Mouse (Mus musculus): ENCODE data around the gene Arl15. TPM values are rescaled to one million over a fixed set of nuclear protein-coding genes. Genes with fewer than 3 reads are reported as not detected.

The Arl15 gene
- polyA plus RNA-seq, 1 experiment from 2014 or later, result 16.7 TPM

DNA sequence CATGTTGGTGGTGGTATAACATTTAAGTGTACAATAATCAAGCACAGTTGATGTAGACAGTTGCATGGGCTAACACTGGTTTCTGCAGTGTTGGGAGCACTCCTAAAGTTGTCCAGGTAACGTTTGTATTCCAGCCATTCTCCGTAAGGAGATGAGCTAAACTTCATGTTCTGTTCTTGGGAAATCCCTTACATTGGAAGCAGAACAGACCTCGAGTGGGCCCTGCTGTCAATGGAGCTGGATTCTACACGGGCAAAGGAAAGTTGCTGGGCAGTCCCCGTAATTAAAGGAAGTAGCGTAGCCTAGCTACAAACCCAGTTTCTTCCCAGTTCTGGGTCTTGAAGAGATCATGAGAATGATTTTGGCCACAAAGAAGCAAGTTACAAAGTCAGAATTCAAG is 285.4 kb downstream of the Arl15 start:
- 92% methylated on average over 6 of the region's 6 CpGs for WGBS
- Histone ChIP-seq H3K9ac (ENCODE audit: low read length) (no peak overlapping the region), H3K27me3 (ENCODE audit: control insufficient read depth, insufficient read depth, low read length) (no peaks in the 10 kb centered on the region), H3K4me1 (ENCODE audit: control insufficient read depth, insufficient read depth, low read length) (no peaks in the 10 kb centered on the region), H3K27ac (replicated peaks; ENCODE audit: low read depth, low read length) (no peak overlapping the region), H3K36me3 (ENCODE audit: control insufficient read depth, insufficient read depth, low read length) (no peaks in the 10 kb centered on the region), H3K4me3 (ENCODE audit: low read depth, low read length) (no peak overlapping the region), H3K9me3 (ENCODE audit: control insufficient read depth, low read length) (no peaks in the 10 kb centered on the region), H3K4me2 (ENCODE audit: low read depth, severe bottlenecking) (no peak overlapping the region)
- no peak for DNase-seq (ENCODE audit: low spot score)
- ATAC-seq (ENCODE audit: insufficient number of reproducible peaks, low FRiP score, low TSS enrichment, low read depth), result no peak

DNA sequence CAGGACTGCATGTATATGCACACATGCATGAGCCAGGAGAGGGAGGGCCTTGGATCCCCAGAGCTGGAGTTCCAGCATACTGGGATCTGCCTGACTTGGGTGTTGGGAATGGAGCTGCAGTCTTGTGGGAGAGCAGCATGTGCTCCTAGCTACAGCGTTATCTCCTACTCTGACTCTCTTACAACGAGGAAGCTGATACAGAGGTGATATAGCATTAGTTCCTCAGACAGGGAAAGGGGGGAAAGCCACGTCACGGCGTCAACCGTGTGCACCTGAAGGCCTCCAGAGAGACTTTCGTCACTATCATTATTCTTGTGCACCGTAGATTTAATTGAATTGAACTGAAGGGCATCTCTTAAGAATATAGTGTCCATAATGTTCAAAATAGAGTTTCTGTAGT is 286.2 kb downstream of the Arl15 start:
- H3K9me3 ChIP-seq (ENCODE audit: control insufficient read depth, low read length), result no peaks in the 10 kb centered on the region
- DNase-seq (ENCODE audit: low spot score), result no peak
- WGBS, result 91% methylated on average over 8 of the region's 8 CpGs
- no peak overlapping the region for H3K4me2 ChIP-seq (ENCODE audit: low read depth, severe bottlenecking)
- H3K9ac ChIP-seq (ENCODE audit: low read length), result no peak overlapping the region
- H3K27me3 ChIP-seq (ENCODE audit: control insufficient read depth, insufficient read depth, low read length), result no peaks in the 10 kb centered on the region
- H3K4me3 ChIP-seq (ENCODE audit: low read depth, low read length), result no peak overlapping the region
- no peaks in the 10 kb centered on the region for H3K36me3 ChIP-seq (ENCODE audit: control insufficient read depth, insufficient read depth, low read length)
- no peak overlapping the region for H3K27ac ChIP-seq (replicated peaks; ENCODE audit: low read depth, low read length)
- ATAC-seq (ENCODE audit: insufficient number of reproducible peaks, low FRiP score, low TSS enrichment, low read depth), result no peak
- H3K4me1 ChIP-seq (ENCODE audit: control insufficient read depth, insufficient read depth, low read length), result no peaks in the 10 kb centered on the region

DNA sequence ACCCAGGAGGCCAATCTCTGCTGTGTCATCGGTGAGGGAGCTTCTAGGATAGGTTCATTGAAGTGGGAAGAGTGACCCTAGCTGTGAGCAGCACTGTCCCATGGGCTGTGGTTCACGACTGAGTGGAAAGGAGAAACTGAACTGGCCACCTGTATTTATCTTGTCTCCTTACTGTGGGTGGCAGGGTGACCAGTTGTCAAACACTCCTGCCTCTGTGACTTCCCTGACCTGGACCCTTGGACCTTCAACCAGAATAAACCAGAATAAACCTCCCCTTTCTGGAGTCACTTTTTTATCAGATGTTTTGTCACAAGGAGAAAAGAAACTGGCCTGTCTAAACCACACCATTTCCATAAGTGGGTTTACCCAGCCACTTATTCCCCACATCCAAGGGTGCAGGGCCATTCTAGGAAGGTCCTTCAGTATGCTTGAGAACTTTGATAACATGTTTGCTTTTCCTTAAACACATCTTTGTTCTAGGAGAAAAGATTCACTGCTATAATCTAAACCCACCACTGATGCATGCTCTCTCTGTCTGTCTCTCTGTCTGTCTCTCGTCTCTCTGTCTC is 289.3 kb downstream of the Arl15 start:
- ATAC-seq (ENCODE audit: insufficient number of reproducible peaks, low FRiP score, low TSS enrichment, low read depth), result no peak
- 88% methylated on average over 3 of the region's 3 CpGs for WGBS
- no peaks in the 10 kb centered on the region for H3K36me3 ChIP-seq (ENCODE audit: control insufficient read depth, insufficient read depth, low read length)

DNA sequence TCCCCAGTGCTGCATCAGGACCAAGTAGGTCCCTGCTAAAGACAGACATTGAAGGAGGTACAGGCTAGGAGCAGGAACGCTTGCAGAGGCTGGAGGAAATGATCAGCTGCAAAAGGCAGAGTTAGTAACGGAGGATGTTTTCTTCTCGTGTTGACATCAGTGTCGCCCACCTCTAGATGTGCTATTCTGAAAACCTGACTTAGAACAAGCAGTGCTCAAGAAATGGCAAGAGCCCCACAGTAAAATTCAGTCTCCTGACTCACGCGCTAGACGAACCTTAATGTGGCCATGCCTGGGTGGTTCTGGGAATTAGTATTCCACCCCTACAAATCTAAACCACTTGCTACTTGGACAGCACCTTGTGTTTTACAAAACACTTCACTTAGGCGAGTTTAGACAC is 291.1 kb downstream of the Arl15 start:
- H3K36me3 ChIP-seq (ENCODE audit: control insufficient read depth, insufficient read depth, low read length), result 0 out of 2 replicates have a peak, but pooled peaks cover 2% of the 10 kb centered on the region
- no peaks in the 10 kb centered on the region for H3K9me3 ChIP-seq (ENCODE audit: control insufficient read depth, low read length)
- no peak overlapping the region for H3K27ac ChIP-seq (replicated peaks; ENCODE audit: low read depth, low read length)
- WGBS, result 83% methylated on average over 8 of the region's 8 CpGs
- ATAC-seq (ENCODE audit: insufficient number of reproducible peaks, low FRiP score, low TSS enrichment, low read depth) (no peak), DNase-seq (ENCODE audit: low spot score) (no peak)
- H3K4me3 ChIP-seq (ENCODE audit: low read depth, low read length), result no peak overlapping the region
- no peaks in the 10 kb centered on the region for H3K4me1 ChIP-seq (ENCODE audit: control insufficient read depth, insufficient read depth, low read length)
- no peaks in the 10 kb centered on the region for H3K27me3 ChIP-seq (ENCODE audit: control insufficient read depth, insufficient read depth, low read length)
- H3K9ac ChIP-seq (ENCODE audit: low read length), result no peak overlapping the region
- no peak overlapping the region for H3K4me2 ChIP-seq (ENCODE audit: low read depth, severe bottlenecking)

More for the DNA sequence above, 289.3 kb downstream of the Arl15 start:
- Histone ChIP-seq H3K27me3 (ENCODE audit: control insufficient read depth, insufficient read depth, low read length) (no peaks in the 10 kb centered on the region), H3K4me1 (ENCODE audit: control insufficient read depth, insufficient read depth, low read length) (no peaks in the 10 kb centered on the region), H3K4me2 (ENCODE audit: low read depth, severe bottlenecking) (no peak overlapping the region), H3K9me3 (ENCODE audit: control insufficient read depth, low read length) (no peaks in the 10 kb centered on the region), H3K4me3 (ENCODE audit: low read depth, low read length) (no peak overlapping the region), H3K27ac (replicated peaks; ENCODE audit: low read depth, low read length) (no peak overlapping the region), H3K9ac (ENCODE audit: low read length) (no peak overlapping the region)
- no peak for DNase-seq (ENCODE audit: low spot score)

DNA sequence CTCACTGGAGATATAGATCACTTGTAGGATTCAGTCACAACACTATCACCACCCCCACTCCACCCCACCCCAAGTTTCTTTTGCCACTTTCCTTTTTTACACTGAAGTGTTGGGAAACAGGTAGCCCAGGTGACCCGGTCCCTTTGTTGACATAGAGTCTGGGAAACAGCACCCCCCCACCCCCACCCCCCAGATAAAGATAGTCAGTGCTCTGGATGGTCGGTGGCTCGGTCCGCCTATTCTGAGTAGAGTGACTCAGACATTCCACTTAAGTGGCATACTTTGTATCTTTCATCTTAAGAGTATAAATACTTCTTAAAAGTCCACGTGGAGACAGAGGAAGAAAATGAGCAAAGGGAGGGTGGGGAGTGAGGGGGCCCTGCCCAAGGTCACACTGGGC is 292.0 kb downstream of the Arl15 start:
- no peak for DNase-seq (ENCODE audit: low spot score)
- 0 out of 2 replicates have a peak, but pooled peaks cover 2% of the 10 kb centered on the region for H3K36me3 ChIP-seq (ENCODE audit: control insufficient read depth, insufficient read depth, low read length)
- no peak overlapping the region for H3K27ac ChIP-seq (replicated peaks; ENCODE audit: low read depth, low read length)
- H3K9me3 ChIP-seq (ENCODE audit: control insufficient read depth, low read length), result no peaks in the 10 kb centered on the region
- H3K4me1 ChIP-seq (ENCODE audit: control insufficient read depth, insufficient read depth, low read length), result no peaks in the 10 kb centered on the region
- H3K4me2 ChIP-seq (ENCODE audit: low read depth, severe bottlenecking), result no peak overlapping the region
- H3K4me3 ChIP-seq (ENCODE audit: low read depth, low read length), result no peak overlapping the region
- H3K27me3 ChIP-seq (ENCODE audit: control insufficient read depth, insufficient read depth, low read length), result no peaks in the 10 kb centered on the region
- H3K9ac ChIP-seq (ENCODE audit: low read length), result no peak overlapping the region
- ATAC-seq (ENCODE audit: insufficient number of reproducible peaks, low FRiP score, low TSS enrichment, low read depth), result no peak
- 87% methylated on average over 5 of the region's 5 CpGs for WGBS

DNA sequence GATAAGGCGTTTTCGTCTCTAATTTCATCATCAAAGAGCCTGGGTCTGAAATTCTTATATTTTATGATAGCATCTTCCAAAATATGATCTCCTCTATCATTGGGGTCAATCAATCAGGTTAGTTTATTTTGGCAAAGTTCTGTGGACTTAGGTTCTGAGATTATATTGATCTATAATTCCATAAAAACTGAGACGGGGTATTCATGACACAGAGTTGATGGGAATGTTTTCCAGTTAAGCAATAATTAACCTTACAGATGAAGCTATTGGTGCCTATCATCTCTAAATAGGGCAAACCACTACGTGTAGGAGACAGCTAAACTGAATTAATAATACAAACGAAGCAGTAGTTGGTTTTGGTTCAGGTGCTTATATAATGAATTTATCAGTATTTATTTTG is 292.5 kb downstream of the Arl15 start:
- H3K27ac ChIP-seq (replicated peaks; ENCODE audit: low read depth, low read length), result no peak overlapping the region
- 95% methylated on average over 5 of the region's 5 CpGs for WGBS
- ATAC-seq (ENCODE audit: insufficient number of reproducible peaks, low FRiP score, low TSS enrichment, low read depth), result no peak

DNA sequence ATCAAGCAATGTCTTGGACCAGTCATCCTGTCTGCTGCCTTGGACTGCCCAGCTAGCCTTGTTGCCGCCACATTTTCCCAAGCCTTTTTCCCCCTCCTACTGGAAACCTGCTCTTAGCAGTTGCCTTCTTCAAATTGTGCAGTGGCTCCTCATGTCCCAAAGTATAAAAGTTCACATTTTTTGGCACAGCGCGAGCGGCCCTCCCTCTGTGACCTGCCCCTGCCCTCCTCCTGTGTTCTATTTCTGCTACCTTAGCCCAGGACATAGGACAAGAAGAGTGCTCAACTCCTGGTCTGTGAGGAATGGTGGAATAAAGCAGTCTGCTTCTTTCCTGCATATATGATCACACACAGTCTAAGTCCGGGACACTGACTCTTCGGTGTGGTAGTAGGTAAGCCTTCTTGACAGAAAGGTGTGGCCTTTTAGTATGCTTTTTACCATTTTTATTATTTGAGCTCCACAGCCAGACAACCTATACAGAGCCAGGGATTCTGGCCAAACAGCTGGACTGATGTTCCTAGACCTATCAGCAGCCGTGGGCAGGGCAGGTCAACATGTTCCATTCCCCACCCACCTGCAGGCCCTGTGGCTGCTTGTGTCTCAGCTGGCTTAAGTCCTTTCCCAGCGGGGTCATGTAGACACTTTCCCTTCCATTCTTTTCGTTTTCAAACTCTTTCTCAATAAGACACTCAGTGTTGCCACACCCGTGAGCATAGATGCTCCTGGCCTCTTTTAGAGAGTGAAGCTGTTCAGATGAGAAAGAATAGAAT is 293.6 kb downstream of the Arl15 start:
- H3K4me2 ChIP-seq (ENCODE audit: low read depth, severe bottlenecking), result no peak overlapping the region
- WGBS, result 89% methylated on average over 10 of the region's 10 CpGs
- no peaks in the 10 kb centered on the region for H3K27me3 ChIP-seq (ENCODE audit: control insufficient read depth, insufficient read depth, low read length)
- H3K9me3 ChIP-seq (ENCODE audit: control insufficient read depth, low read length), result no peaks in the 10 kb centered on the region
- no peaks in the 10 kb centered on the region for H3K4me1 ChIP-seq (ENCODE audit: control insufficient read depth, insufficient read depth, low read length)
- DNase-seq (ENCODE audit: low spot score), result no peak
- H3K36me3 ChIP-seq (ENCODE audit: control insufficient read depth, insufficient read depth, low read length), result 0 out of 2 replicates have a peak, but pooled peaks cover 2% of the 10 kb centered on the region
- H3K9ac ChIP-seq (ENCODE audit: low read length), result no peak overlapping the region
- H3K4me3 ChIP-seq (ENCODE audit: low read depth, low read length), result no peak overlapping the region
- no peak overlapping the region for H3K27ac ChIP-seq (replicated peaks; ENCODE audit: low read depth, low read length)
- no peak for ATAC-seq (ENCODE audit: insufficient number of reproducible peaks, low FRiP score, low TSS enrichment, low read depth)

More for the DNA sequence above, 292.5 kb downstream of the Arl15 start:
- no peak overlapping the region for H3K9ac ChIP-seq (ENCODE audit: low read length)
- H3K9me3 ChIP-seq (ENCODE audit: control insufficient read depth, low read length), result no peaks in the 10 kb centered on the region
- no peaks in the 10 kb centered on the region for H3K27me3 ChIP-seq (ENCODE audit: control insufficient read depth, insufficient read depth, low read length)
- H3K4me3 ChIP-seq (ENCODE audit: low read depth, low read length), result no peak overlapping the region
- no peaks in the 10 kb centered on the region for H3K4me1 ChIP-seq (ENCODE audit: control insufficient read depth, insufficient read depth, low read length)
- 0 out of 2 replicates have a peak, but pooled peaks cover 2% of the 10 kb centered on the region for H3K36me3 ChIP-seq (ENCODE audit: control insufficient read depth, insufficient read depth, low read length)
- DNase-seq (ENCODE audit: low spot score), result no peak
- no peak overlapping the region for H3K4me2 ChIP-seq (ENCODE audit: low read depth, severe bottlenecking)

DNA sequence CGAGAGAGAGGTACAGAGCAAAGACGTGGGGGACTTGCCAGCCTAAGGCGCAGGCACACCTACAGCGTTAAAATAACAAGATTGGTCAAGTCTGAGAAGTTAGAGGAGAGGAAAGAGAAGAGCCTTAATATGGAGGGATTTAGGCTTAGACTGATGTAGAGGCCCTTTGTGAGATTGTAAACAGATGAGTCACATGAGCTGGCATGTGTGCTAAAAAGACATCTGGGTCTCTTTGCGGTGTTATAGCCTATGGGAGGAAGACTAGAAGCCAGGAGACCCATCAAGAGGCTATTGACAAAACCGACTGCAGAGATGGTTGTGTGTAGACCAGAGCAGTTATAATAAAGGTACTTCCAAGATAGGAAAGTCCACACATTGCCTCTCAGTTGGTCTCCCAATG is 296.5 kb downstream of the Arl15 start:
- DNase-seq (ENCODE audit: low spot score), result no peak
- no peak overlapping the region for H3K4me3 ChIP-seq (ENCODE audit: low read depth, low read length)
- H3K9ac ChIP-seq (ENCODE audit: low read length), result no peak overlapping the region
- H3K9me3 ChIP-seq (ENCODE audit: control insufficient read depth, low read length), result no peaks in the 10 kb centered on the region
- 0 out of 2 replicates have a peak, but pooled peaks cover 2% of the 10 kb centered on the region for H3K36me3 ChIP-seq (ENCODE audit: control insufficient read depth, insufficient read depth, low read length)
- no peaks in the 10 kb centered on the region for H3K27me3 ChIP-seq (ENCODE audit: control insufficient read depth, insufficient read depth, low read length)
- no peaks in the 10 kb centered on the region for H3K4me1 ChIP-seq (ENCODE audit: control insufficient read depth, insufficient read depth, low read length)
- H3K27ac ChIP-seq (replicated peaks; ENCODE audit: low read depth, low read length), result no peak overlapping the region
- no peak overlapping the region for H3K4me2 ChIP-seq (ENCODE audit: low read depth, severe bottlenecking)
- no peak for ATAC-seq (ENCODE audit: insufficient number of reproducible peaks, low FRiP score, low TSS enrichment, low read depth)
- WGBS, result 77% methylated on average over 6 of the region's 6 CpGs

Data from limb, embryonic 11.5 days (tissue).